Mouse (Mus musculus): ENCODE measurements around the gene Nps.

The Nps gene

GRCm38 (mm10) chr7:135258053-135258753 lies at the start of gene Nps:
Gene Nps, plus strand, starts transcription at chr7:135258703.
- peak; percentile 6 for DNase-seq (ENCODE audit: low spot score)

- DNase-seq (ENCODE audit: low spot score), result no peak
These were observed 49.4 kb upstream of the Nps start for GRCm38 (mm10) chr7:135208947-135209567.

DNA sequence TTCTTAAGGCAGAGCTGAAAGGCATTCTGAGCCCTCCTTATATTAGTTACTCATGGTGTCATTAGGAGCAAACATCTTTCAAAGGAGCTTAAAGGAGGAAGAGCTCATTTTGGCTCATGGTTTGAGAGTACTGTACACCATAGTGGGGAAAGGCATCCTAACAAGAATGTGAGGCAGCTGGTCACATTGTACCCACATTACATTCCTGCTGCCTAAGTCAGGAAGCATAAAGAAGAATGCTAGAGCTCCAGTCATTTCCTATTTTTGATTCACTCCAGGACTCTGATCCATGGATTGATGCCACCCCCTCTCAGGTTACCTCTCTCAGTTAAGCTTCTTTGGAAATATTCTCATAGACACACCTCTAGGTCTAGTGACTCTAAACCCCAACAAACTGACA lies 48.2 kb upstream of the Nps start:
- no peak for DNase-seq (ENCODE audit: low spot score)

DNA sequence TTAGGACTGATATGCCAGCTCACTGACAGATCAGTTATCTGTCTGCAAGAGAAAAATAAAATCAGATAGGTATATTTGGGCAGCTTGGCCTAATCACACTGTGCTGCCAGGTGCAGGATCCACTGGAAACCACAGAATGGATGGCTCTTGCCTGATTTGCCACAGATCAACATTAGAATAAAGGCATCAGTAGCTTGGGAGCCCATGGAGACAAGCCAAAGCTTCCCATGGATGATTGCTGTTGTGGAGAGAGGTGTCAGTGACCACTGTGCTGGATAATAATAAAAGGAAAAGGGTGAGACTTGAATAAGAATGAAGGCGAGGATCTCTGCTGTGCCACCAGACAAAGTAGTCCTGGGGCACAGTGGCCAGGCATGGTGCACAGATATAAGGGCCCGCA lies 47.7 kb upstream of the Nps start:
- no peak for DNase-seq (ENCODE audit: low spot score)

GRCm38 (mm10) chr7:135212505-135212904 lies 46.0 kb upstream of the Nps start:
- no peak for DNase-seq (ENCODE audit: low spot score)

GRCm38 (mm10) chr7:135221475-135221874 lies 37.0 kb upstream of the Nps start:
- no peak for DNase-seq (ENCODE audit: low spot score)

- DNase-seq (ENCODE audit: low spot score), result no peak
These were observed 32.5 kb upstream of the Nps start for GRCm38 (mm10) chr7:135226021-135226420.

DNA sequence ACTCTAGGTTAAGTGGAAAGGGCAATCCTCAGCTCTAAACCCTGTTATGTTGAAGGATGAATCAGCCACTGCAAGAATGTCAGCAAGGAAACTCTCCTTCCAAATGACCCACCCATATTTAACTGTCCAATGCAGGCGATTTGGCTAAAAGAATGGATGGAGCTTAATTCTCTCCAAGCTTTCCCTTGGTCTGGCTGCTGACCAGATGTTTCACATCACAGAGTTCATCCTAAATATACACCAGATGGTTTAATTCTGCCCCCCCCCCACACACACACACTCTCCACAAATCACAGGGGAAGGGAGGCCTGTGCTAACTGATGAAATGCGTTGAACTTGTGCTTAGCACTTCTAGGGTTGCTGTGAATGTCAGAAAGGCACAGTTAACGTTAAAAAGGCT lies 21.4 kb upstream of the Nps start:
- no peak for DNase-seq (ENCODE audit: low spot score)

DNA sequence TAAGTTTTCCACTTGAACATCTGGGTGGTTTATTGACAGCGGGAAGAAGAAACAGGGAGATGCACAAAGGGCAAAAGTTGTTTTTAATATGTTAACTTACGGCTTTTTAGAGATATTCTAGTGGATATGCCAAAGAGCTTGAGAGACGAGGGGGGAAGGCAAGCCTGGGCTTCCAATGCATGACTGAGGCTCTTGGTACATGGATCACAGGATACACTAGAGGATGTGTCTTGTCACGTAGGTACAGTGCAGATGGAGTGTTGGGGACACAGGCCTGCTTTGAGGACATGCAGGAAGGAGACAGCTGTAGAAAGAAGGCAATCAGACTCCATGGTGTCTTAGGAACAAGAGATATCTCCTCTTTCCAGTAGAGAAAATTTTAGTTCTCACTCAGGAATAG lies 19.1 kb upstream of the Nps start:
- no peak for DNase-seq (ENCODE audit: low spot score)

DNA sequence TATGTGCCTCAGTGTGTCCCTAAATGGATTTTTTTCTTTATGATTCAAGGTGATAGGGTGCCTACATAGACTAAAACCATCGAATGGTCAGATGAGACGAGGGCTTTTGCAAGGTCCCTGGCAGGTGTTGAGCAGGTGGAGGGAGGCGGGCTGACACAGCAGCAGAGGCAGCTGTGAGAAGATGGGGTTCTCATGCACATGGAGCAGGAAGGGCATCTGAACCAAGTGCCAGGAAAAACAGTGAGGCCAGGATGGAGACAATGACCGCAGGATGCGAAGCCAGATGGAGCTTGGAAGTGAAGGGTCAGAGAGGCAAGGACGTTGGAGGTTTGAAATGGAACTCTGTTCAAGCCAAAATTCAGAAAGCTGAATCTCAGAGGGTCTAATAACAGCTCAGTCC lies 18.5 kb upstream of the Nps start:
- no peak for DNase-seq (ENCODE audit: low spot score)

DNA sequence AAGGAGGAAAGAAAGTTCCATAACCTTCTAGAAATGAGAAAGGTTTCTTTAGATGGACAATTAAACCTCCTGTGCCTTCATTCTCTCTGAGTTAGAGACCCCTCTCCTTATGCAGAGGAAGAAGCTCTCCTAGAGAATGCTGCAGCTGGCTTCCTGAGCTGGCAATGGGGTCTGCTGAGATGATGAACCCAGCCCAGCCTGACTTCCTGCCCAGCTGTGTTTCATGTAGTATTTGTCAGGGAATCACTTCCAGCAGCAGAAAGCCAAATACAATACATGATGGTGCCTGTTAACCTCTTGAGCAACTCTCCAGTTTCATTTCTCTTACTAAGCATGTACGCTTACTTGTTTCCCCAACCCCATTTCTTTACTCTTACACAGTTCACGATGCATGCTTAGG lies 17.9 kb upstream of the Nps start:
- no peak for DNase-seq (ENCODE audit: low spot score)

DNA sequence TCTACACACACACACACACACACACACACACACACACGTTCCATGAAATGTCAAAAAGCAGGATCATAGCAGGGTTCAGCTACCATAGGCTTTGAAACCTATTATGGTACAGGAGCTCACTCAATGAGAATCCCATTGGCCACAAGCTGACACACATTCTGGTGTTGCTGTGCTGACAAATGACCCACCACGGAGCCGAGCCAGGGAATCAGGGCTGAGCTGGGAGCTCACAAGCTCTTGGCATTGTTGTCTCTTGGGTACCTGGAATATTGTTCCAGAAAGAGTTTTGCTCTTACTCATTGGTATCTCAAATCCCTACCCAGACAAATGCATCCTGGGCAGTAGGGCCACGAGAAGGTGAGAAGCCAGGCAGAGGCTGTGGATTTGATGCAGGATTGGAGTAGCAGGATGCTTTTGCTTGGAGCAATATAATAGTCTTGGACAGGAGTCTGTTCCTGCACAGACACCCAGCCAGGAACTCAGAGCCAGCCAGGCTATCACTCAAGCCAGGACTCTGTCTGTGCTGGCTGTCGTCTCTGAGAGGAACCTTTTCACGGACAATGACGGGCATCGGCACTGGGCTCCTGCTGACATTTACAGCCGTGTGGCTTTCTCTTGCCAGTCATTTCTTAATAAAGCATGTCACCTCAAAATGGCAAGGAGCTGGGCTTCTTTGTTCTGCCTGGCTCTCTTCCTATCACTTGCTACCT lies 14.2 kb upstream of the Nps start:
- no peak for DNase-seq (ENCODE audit: low spot score)

DNA sequence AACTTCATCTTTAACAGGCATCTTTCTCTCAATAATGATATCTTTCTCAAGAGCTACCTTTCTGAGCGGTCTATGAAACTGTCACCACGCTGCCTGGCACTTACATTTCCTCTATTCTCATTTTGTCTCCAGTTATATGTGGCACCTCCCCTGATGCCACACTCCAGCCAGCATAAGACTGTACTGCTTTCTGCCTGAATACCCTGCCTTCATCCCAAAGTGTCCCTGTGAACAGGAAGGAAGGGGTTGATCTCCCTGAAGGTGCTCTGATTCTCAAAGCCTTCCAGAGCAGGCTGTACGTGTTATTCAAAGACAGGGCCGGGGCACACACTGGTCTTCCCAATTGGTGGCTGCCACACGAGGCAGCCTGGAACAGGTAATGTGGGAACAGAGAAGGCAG lies 12.1 kb upstream of the Nps start:
- no peak for DNase-seq (ENCODE audit: low spot score)

GRCm38 (mm10) chr7:135253249-135253648 lies 5.3 kb upstream of the Nps start:
- no peak for DNase-seq (ENCODE audit: low spot score)

- no peak for DNase-seq (ENCODE audit: low spot score)
These were observed 4.1 kb upstream of the Nps start for GRCm38 (mm10) chr7:135254423-135254822.

DNA sequence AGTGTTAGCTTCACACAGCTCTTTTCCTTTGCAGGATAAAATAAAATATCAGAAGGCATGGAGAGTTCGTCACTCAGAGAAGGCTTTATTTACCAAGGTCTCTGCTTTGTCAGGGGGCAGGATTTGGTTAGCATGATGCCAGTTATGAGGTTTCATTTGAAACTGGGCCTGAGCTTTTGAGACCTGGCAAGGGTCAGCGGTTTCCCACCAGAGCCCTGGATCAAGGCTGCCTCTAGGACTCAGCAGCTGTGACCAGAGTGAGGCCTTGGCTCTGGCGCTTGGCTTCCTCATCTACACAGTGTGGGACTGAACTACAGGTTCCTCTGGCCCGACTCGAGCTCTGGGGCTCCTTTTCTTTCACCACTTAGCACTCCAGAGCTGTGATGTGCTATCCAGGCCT lies 12.5 kb downstream of the Nps start:
- DNase-seq (ENCODE audit: low spot score), result no peak

- DNase-seq (ENCODE audit: low spot score), result no peak
These were observed 24.7 kb downstream of the Nps start for GRCm38 (mm10) chr7:135283212-135283611.

DNA sequence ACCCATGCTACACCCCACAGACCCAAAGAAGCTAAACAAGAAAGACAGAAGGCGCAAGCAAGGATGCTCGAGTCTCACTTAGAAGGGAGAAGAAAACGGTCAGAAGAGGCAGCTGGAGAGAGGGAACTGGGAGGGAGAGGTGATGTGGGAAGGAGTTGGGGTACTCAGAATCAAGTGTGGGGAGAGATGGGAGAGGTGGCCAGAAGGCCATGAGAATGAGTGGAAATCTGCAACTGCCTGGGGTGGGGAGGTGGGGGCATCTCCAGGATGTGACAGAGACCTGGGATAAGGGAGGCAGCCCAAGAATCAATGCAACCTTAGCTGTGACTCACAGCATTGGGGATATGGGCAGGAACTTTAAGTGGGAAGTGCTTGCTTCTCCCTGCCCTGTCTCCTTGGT lies 31.5 kb downstream of the Nps start:
- no peak for DNase-seq (ENCODE audit: low spot score)

- DNase-seq (ENCODE audit: low spot score), result no peak
These were observed 33.2 kb downstream of the Nps start for GRCm38 (mm10) chr7:135291646-135292236.

DNA sequence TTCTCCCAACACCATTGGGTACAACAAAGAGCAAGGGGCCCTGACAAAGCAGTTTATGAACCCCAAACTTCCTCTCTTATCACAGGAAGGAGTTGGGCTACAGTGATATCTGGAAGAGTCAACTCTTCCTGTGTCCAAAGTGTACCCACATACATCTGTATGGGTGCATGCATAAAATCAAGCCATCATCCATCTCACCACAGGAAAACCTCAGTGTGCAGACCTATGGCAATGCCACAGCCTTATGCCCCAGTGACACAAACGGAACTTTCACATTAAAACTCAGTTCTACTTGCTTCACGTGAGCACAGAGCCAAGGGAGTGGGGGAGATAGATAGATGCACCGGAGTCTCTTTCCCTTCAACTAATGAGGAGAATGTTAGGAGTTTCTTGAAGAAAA lies 36.0 kb downstream of the Nps start:
- DNase-seq (ENCODE audit: low spot score), result no peak

DNA sequence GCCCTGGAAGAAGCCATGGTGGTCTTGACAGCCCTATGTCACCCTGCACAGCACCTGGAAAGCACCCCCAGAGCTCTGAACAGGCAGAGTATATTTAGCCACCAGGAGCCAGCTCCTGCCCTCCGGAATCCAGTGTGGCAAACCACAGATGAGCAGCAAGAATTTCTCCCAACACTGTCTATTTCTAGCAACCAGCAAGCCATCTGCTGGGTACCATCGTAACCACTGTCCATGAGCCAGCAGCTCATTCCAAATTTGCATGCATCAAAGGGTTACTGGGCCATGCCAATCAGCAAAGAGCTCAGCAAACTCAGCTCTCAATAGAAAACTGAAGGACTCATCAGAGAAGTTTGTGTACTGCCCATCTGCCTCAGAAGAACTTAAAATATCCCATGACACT lies 46.0 kb downstream of the Nps start:
- no peak for DNase-seq (ENCODE audit: low spot score)
